Mouse (Mus musculus) inflammation-experienced regulatory T-cells (primary cell): Measurements from ENCODE around the gene Cplane1. TPM values are rescaled to one million over a fixed set of nuclear protein-coding genes. Genes with fewer than 3 reads are reported as not detected.

Experiments
- polyA plus RNA-seq, 2 experiments: library from polyadenylated mRNA; unstranded; fragments of 100-300 nt; shearing (Covaris generic); gene quantifications; one replicate each; pipeline ENCODE4 v1.2.1; 2017

Gene Cplane1
- polyA plus RNA-seq, result 10 to 100 TPM in 1 of 2 experiments, 1 to 10 TPM in 1; 8.6 to 14.7 TPM

DNA sequence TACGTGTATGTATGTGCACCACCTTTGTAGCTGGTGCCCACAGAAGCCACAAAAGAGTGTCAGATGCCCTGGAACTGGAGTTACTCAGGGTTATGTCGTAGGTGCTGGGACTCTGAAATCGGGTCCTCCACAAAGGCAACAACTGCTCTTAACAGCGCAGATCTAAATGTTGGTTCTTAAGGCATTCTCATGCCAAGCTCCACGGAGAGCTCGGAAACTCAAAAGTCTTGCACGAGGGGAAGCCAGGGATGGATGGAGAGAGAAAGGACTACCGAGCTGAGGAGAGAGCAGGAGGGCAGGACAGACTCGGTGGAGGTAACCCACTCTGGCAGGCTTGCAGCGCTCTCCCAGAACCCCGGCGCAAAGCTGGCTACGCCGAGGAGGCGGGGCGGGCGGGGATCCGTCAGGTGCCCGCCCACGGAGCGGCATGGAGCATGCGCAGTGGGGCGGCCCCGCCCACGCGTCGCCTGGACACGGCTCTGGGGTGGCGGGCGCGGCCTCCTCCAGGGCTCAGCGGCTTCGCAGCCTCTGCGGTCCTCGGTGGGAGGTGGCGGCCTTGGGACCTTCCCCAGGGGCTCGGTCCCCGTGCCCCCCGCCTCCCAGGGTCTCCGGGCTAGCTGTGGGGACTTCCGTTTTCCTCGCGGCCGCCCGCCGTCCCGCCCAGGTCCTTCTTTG lies at the start of gene Cplane1:
TSS of gene Cplane1 (plus strand) at position 516 of the 675 bp plus-strand sequence.

Other genes with a start within 250 kb of the Cplane1 start
- 10 to 100 TPM; 30.1 to 35.9 TPM for gene Wdr70, start 69.9 kb upstream of the Cplane1 start, polyA plus RNA-seq
- 10 to 100 TPM in 1 of 2 experiments, 1 to 10 TPM in 1; 9.1 to 20.9 TPM for gene Nup155, start 59.8 kb upstream of the Cplane1 start, polyA plus RNA-seq